Mouse (Mus musculus) adrenal gland, postnatal 4 days (tissue): ENCODE measurements around the gene Spata33. TPM values are rescaled to one million over a fixed set of nuclear protein-coding genes. Genes with fewer than 3 reads are reported as not detected.

Source experiments
- DNase-seq, 2 experiments: peaks; one replicate each; pipeline ENCODE4 v3.0.0; 2021 to 2022; ENCODE audit warnings: low spot score in 2 of 2, mixed read lengths in 2 of 2
- total RNA-seq, 2 experiments: library from RNA; stranded (reverse); gene quantifications; 2 replicates each; pipeline ENCODE4 v1.2.3; 2021

Spata33 gene
- total RNA-seq, 2 experiments from 2014 or later, result 4.0 to 4.5 TPM

DNA sequence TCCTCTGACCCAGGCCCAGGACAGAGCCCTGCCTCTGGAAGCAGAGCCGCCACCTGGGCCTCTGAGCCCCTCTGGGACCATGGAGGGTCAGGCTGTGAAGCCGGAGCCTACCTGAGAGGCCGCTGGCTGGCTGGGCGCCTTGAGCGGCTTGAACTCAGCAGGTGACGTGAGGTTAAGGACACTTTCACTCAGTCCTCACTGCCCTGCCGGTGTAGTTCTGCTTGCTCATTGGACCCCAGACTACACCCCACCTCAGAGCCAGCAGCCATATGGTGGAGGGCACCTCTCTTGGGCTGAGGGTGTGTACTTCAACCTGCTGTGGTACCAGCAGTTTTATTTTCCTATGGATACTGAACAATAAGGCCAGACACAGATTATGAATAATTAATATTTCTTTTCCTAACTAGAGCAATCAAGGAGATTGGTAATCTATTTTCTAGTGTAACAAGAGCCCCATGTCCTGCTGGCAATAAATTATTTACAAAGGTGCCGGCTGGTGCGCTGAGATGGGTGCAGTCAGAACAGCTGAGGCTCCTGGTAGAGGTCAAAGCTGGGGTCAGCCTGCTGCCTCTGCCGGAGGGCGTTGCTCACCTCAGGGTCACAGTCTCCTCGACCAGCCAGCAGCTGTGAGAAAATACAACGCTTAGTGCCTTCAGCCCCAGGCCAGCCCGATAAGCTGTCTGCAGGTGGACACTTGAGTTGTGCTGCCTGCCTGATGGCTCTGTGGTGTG lies 55.5 kb downstream of the Spata33 start:
- DNase-seq, result no peak

DNA sequence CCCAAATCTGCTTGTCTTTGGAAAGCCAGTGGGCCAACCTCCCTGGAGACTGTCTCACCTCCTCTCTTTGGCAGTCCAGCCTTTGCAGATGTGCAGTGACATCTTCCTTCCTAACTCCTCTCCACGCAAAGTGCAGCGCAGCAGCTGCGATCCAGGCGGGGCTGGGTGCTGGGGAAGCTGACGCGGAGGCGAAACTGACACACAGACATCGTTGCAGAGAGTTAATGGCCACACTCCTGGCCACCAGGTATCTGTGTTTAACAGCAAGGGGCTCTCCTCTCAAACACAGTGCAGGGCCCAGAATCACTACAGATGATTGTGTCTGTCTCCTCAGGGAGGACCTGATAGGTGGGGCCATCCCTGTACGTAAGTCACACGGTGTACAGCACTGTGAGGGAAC lies 58.5 kb downstream of the Spata33 start:
- no peak for DNase-seq

Other genes with a start within 250 kb of the Spata33 start
- gene Ankrd11, start 170.6 kb upstream of the Spata33 start, total RNA-seq, result 100 to 1,000 TPM; 132 TPM
- gene Spg7, start 149.9 kb upstream of the Spata33 start, total RNA-seq, result 10 to 100 TPM; 67.6 to 72.6 TPM
- gene Rpl13, start 110.5 kb upstream of the Spata33 start, total RNA-seq, result 100 to 1,000 TPM; 895 to 902 TPM
- gene Cpne7, start 95.5 kb upstream of the Spata33 start, total RNA-seq, result 1 to 10 TPM; 6.3 to 7.3 TPM
- 10 to 100 TPM; 14.6 to 16.6 TPM for gene Sult5a1, start 54.5 kb upstream of the Spata33 start, total RNA-seq
- gene Dpep1, start 26.6 kb upstream of the Spata33 start, total RNA-seq, result 10 to 100 TPM; 16.8 to 29.2 TPM
- gene Chmp1a, start 69 bp upstream of the Spata33 start, total RNA-seq, result 100 to 1,000 TPM in 1 of 2 experiments, 10 to 100 TPM in 1; 97.3 to 105 TPM
- gene Cdk10, start 12.0 kb downstream of the Spata33 start, total RNA-seq, result 10 to 100 TPM; 79.6 to 82.6 TPM
- gene Spata2l, start 23.4 kb downstream of the Spata33 start, total RNA-seq, result 10 to 100 TPM; 11.6 to 11.9 TPM
- gene Zfp276, start 41.4 kb downstream of the Spata33 start, total RNA-seq, result 10 to 100 TPM; 28.3 to 30.1 TPM
- gene Vps9d1, start 41.5 kb downstream of the Spata33 start, total RNA-seq, result 10 to 100 TPM; 33.8 to 46.6 TPM
- 10 to 100 TPM; 18.8 to 24.0 TPM for gene Fanca, start 105.7 kb downstream of the Spata33 start, total RNA-seq
- 1 to 10 TPM; 3.6 to 4.0 TPM for gene Spire2, start 119.9 kb downstream of the Spata33 start, total RNA-seq
- gene Tcf25, start 160.9 kb downstream of the Spata33 start, total RNA-seq, result 100 to 1,000 TPM; 221 to 224 TPM
- gene Mc1r, start 194.3 kb downstream of the Spata33 start, total RNA-seq, result under 1 TPM in 1 of 2 experiments, not detected in 1; 0.14 TPM
- 100 to 1,000 TPM in 1 of 2 experiments, 10 to 100 TPM in 1; 59.5 to 102 TPM for gene Tubb3, start 198.6 kb downstream of the Spata33 start, total RNA-seq
- 10 to 100 TPM; 40.2 to 40.5 TPM for gene Def8, start 210.7 kb downstream of the Spata33 start, total RNA-seq